Mouse (Mus musculus) thymus, postnatal 10 days (tissue): Measurements from ENCODE around the gene Olfr299.

Experiments used
- DNase-seq, 2 experiments: peaks; one replicate each; pipeline ENCODE4 v3.0.0; 2021; ENCODE audit warnings: low spot score in 2 of 2

The Olfr299 gene

GRCm38 (mm10) chr7:86459621-86460020, at the start of gene Olfr299:
Gene Olfr299 (plus strand): TSS chr7:86459921.
- no peak for DNase-seq

- no peak for DNase-seq
These were observed 32.7 kb downstream of the Olfr299 start, which contains the start of gene Olfr298 for GRCm38 (mm10) chr7:86492384-86492783. Gene Olfr298 (minus strand): TSS chr7:86492484.
